Mouse (Mus musculus): ENCODE measurements around the gene Xpo4. TPM values are rescaled to one million over a fixed set of nuclear protein-coding genes. Genes with fewer than 3 reads are reported as not detected.

The Xpo4 gene
- 19.7 and 19.8 TPM in 2 replicates for polyA plus RNA-seq (2015; fragmentation: Nextera tagmentation; extraction: Ambion mirVana)

GRCm38 (mm10) chr14:57664822-57665627, at the start of gene Xpo4:
Gene Xpo4 (minus strand): TSS chr14:57665430.
- Histone ChIP-seq H3K4me1 (replicated peaks; ENCODE audit: control insufficient read depth, insufficient read depth, low read length) (peaks cover 12% of the 10 kb centered on the region), H3K27me3 (ENCODE audit: control insufficient read depth, insufficient read depth, low read depth, low read length) (no peaks in the 10 kb centered on the region), H3K4me2 (ENCODE audit: low read depth, low read length) (peak within 1 kb of the TSS; percentile 68), H3K4me3 (ENCODE audit: low read length) (peak within 1 kb of the TSS; percentile 68), H3K36me3 (ENCODE audit: control insufficient read depth, insufficient read depth, low read length) (no peaks in the 10 kb centered on the region), H3K9ac (ENCODE audit: low read length) (peak within 1 kb of the TSS; percentile 92), H3K9me3 (ENCODE audit: control insufficient read depth, low read length) (no peaks in the 10 kb centered on the region), H3K27ac (ENCODE audit: low read length) (peak within 1 kb of the TSS; percentile 92)
- peak; percentile 96 for ATAC-seq (ENCODE audit: low read depth)
- under 1% methylated on average over 79 of the region's 80 CpGs for WGBS

- no peak overlapping the region for H3K27ac ChIP-seq (ENCODE audit: low read length)
- H3K9ac ChIP-seq (ENCODE audit: low read length) = no peak overlapping the region
- 0 out of 2 replicates have a peak, but pooled peaks cover 2% of the 10 kb centered on the region for H3K36me3 ChIP-seq (ENCODE audit: control insufficient read depth, insufficient read depth, low read length)
- no peak for ATAC-seq (ENCODE audit: low read depth)
- no peaks in the 10 kb centered on the region for H3K9me3 ChIP-seq (ENCODE audit: control insufficient read depth, low read length)
- peaks cover 23% of the 10 kb centered on the region for H3K4me1 ChIP-seq (replicated peaks; ENCODE audit: control insufficient read depth, insufficient read depth, low read length)
- no peaks in the 10 kb centered on the region for H3K27me3 ChIP-seq (ENCODE audit: control insufficient read depth, insufficient read depth, low read depth, low read length)
- no peak overlapping the region for H3K4me2 ChIP-seq (ENCODE audit: low read depth, low read length)
- no peak overlapping the region for H3K4me3 ChIP-seq (ENCODE audit: low read length)
- WGBS = 72% methylated on average over 1 of the region's 1 CpGs
Observed at GRCm38 (mm10) chr14:57712884-57713283, 47.7 kb upstream of the Xpo4 start.

GRCm38 (mm10) chr14:57711059-57711458, 45.8 kb upstream of the Xpo4 start:
- no peak overlapping the region for H3K4me3 ChIP-seq (ENCODE audit: low read length)
- ATAC-seq (ENCODE audit: low read depth) = no peak
- H3K36me3 ChIP-seq (ENCODE audit: control insufficient read depth, insufficient read depth, low read length) = no peaks in the 10 kb centered on the region; the same call in 1 of the 2 replicates
- H3K27ac ChIP-seq (ENCODE audit: low read length) = no peak overlapping the region
- no peaks in the 10 kb centered on the region for H3K9me3 ChIP-seq (ENCODE audit: control insufficient read depth, low read length)
- H3K9ac ChIP-seq (ENCODE audit: low read length) = no peak overlapping the region
- peaks cover 31% of the 10 kb centered on the region for H3K4me1 ChIP-seq (replicated peaks; ENCODE audit: control insufficient read depth, insufficient read depth, low read length)
- H3K27me3 ChIP-seq (ENCODE audit: control insufficient read depth, insufficient read depth, low read depth, low read length) = no peaks in the 10 kb centered on the region
- H3K4me2 ChIP-seq (ENCODE audit: low read depth, low read length) = no peak overlapping the region
- 76% methylated on average over 6 of the region's 6 CpGs for WGBS

- H3K9me3 ChIP-seq (ENCODE audit: control insufficient read depth, low read length) = no peaks in the 10 kb centered on the region
- no peak overlapping the region for H3K4me3 ChIP-seq (ENCODE audit: low read length)
- peak overlapping the region; percentile 14; the same call in 1 of the 2 replicates for H3K27ac ChIP-seq (ENCODE audit: low read length)
- H3K9ac ChIP-seq (ENCODE audit: low read length) = no peak overlapping the region
- WGBS = 38% methylated on average over 10 of the region's 10 CpGs
- ATAC-seq (ENCODE audit: low read depth) = peak; percentile 79
- peaks cover 31% of the 10 kb centered on the region for H3K4me1 ChIP-seq (replicated peaks; ENCODE audit: control insufficient read depth, insufficient read depth, low read length)
- no peak overlapping the region for H3K4me2 ChIP-seq (ENCODE audit: low read depth, low read length)
- no peaks in the 10 kb centered on the region for H3K27me3 ChIP-seq (ENCODE audit: control insufficient read depth, insufficient read depth, low read depth, low read length)
- H3K36me3 ChIP-seq (ENCODE audit: control insufficient read depth, insufficient read depth, low read length) = peaks cover 3% of the 10 kb centered on the region; the same call in 1 of the 2 replicates
Observed at GRCm38 (mm10) chr14:57709171-57709570, 43.9 kb upstream of the Xpo4 start.

GRCm38 (mm10) chr14:57708580-57708979, 43.4 kb upstream of the Xpo4 start:
- Histone ChIP-seq H3K9ac (ENCODE audit: low read length) (no peak overlapping the region), H3K27ac (ENCODE audit: low read length) (no peak overlapping the region), H3K4me3 (ENCODE audit: low read length) (no peak overlapping the region), H3K9me3 (ENCODE audit: control insufficient read depth, low read length) (no peaks in the 10 kb centered on the region), H3K4me1 (replicated peaks; ENCODE audit: control insufficient read depth, insufficient read depth, low read length) (peaks cover 31% of the 10 kb centered on the region), H3K4me2 (ENCODE audit: low read depth, low read length) (no peak overlapping the region), H3K36me3 (ENCODE audit: control insufficient read depth, insufficient read depth, low read length) (peaks cover 3% of the 10 kb centered on the region; the same call in 1 of the 2 replicates), H3K27me3 (ENCODE audit: control insufficient read depth, insufficient read depth, low read depth, low read length) (no peaks in the 10 kb centered on the region)
- ATAC-seq (ENCODE audit: low read depth) = 0 out of 2 replicates have a peak, but pooled peaks have one; percentile 24
- 62% methylated on average over 7 of the region's 7 CpGs for WGBS

GRCm38 (mm10) chr14:57707100-57707893, 42.1 kb upstream of the Xpo4 start:
- whole genome bisulfite sequencing = 57% methylated on average over 18 of the region's 18 CpGs
- Histone ChIP-seq H3K27me3 (ENCODE audit: control insufficient read depth, insufficient read depth, low read depth, low read length) (no peaks in the 10 kb centered on the region), H3K4me3 (ENCODE audit: low read length) (no peak overlapping the region), H3K4me1 (replicated peaks; ENCODE audit: control insufficient read depth, insufficient read depth, low read length) (peaks cover 32% of the 10 kb centered on the region), H3K9me3 (ENCODE audit: control insufficient read depth, low read length) (no peaks in the 10 kb centered on the region), H3K4me2 (ENCODE audit: low read depth, low read length) (no peak overlapping the region), H3K36me3 (ENCODE audit: control insufficient read depth, insufficient read depth, low read length) (peaks cover 8% of the 10 kb centered on the region; the same call in 1 of the 2 replicates), H3K27ac (ENCODE audit: low read length) (peak overlapping the region; percentile 67), H3K9ac (ENCODE audit: low read length) (peak overlapping the region; percentile 39)
- 0 out of 2 replicates have a peak, but pooled peaks have one; percentile 22 for ATAC-seq (ENCODE audit: low read depth)

GRCm38 (mm10) chr14:57706760-57707099, 41.5 kb upstream of the Xpo4 start:
- Histone ChIP-seq H3K4me2 (ENCODE audit: low read depth, low read length) (no peak overlapping the region), H3K9me3 (ENCODE audit: control insufficient read depth, low read length) (no peaks in the 10 kb centered on the region), H3K4me1 (replicated peaks; ENCODE audit: control insufficient read depth, insufficient read depth, low read length) (peaks cover 34% of the 10 kb centered on the region), H3K9ac (ENCODE audit: low read length) (no peak overlapping the region), H3K4me3 (ENCODE audit: low read length) (no peak overlapping the region), H3K36me3 (ENCODE audit: control insufficient read depth, insufficient read depth, low read length) (peaks cover 12% of the 10 kb centered on the region; the same call in 1 of the 2 replicates), H3K27me3 (ENCODE audit: control insufficient read depth, insufficient read depth, low read depth, low read length) (no peaks in the 10 kb centered on the region), H3K27ac (ENCODE audit: low read length) (no peak overlapping the region)
- 87% methylated on average over 4 of the region's 4 CpGs for WGBS
- no peak for ATAC-seq (ENCODE audit: low read depth)

- no peak overlapping the region for H3K4me3 ChIP-seq (ENCODE audit: low read length)
- H3K4me2 ChIP-seq (ENCODE audit: low read depth, low read length) = no peak overlapping the region
- no peaks in the 10 kb centered on the region for H3K9me3 ChIP-seq (ENCODE audit: control insufficient read depth, low read length)
- H3K27me3 ChIP-seq (ENCODE audit: control insufficient read depth, insufficient read depth, low read depth, low read length) = no peaks in the 10 kb centered on the region
- no peak overlapping the region for H3K9ac ChIP-seq (ENCODE audit: low read length)
- H3K36me3 ChIP-seq (ENCODE audit: control insufficient read depth, insufficient read depth, low read length) = peaks cover 12% of the 10 kb centered on the region; the same call in 1 of the 2 replicates
- H3K27ac ChIP-seq (ENCODE audit: low read length) = no peak overlapping the region
- WGBS = 77% methylated on average over 4 of the region's 4 CpGs
- ATAC-seq (ENCODE audit: low read depth) = no peak
- peaks cover 31% of the 10 kb centered on the region for H3K4me1 ChIP-seq (replicated peaks; ENCODE audit: control insufficient read depth, insufficient read depth, low read length)
Observed at GRCm38 (mm10) chr14:57705759-57706158, 40.5 kb upstream of the Xpo4 start.

GRCm38 (mm10) chr14:57705075-57705474, 39.8 kb upstream of the Xpo4 start:
- no peak overlapping the region for H3K4me2 ChIP-seq (ENCODE audit: low read depth, low read length)
- 54% methylated on average over 4 of the region's 4 CpGs for WGBS
- H3K4me3 ChIP-seq (ENCODE audit: low read length) = no peak overlapping the region
- H3K27ac ChIP-seq (ENCODE audit: low read length) = no peak overlapping the region
- H3K4me1 ChIP-seq (replicated peaks; ENCODE audit: control insufficient read depth, insufficient read depth, low read length) = peaks cover 29% of the 10 kb centered on the region
- no peaks in the 10 kb centered on the region for H3K9me3 ChIP-seq (ENCODE audit: control insufficient read depth, low read length)
- H3K27me3 ChIP-seq (ENCODE audit: control insufficient read depth, insufficient read depth, low read depth, low read length) = no peaks in the 10 kb centered on the region
- ATAC-seq (ENCODE audit: low read depth) = no peak
- H3K9ac ChIP-seq (ENCODE audit: low read length) = no peak overlapping the region
- peaks cover 17% of the 10 kb centered on the region for H3K36me3 ChIP-seq (ENCODE audit: control insufficient read depth, insufficient read depth, low read length)
